Mouse (Mus musculus): ENCODE results near the gene Wwc1.

Gene Wwc1

DNA sequence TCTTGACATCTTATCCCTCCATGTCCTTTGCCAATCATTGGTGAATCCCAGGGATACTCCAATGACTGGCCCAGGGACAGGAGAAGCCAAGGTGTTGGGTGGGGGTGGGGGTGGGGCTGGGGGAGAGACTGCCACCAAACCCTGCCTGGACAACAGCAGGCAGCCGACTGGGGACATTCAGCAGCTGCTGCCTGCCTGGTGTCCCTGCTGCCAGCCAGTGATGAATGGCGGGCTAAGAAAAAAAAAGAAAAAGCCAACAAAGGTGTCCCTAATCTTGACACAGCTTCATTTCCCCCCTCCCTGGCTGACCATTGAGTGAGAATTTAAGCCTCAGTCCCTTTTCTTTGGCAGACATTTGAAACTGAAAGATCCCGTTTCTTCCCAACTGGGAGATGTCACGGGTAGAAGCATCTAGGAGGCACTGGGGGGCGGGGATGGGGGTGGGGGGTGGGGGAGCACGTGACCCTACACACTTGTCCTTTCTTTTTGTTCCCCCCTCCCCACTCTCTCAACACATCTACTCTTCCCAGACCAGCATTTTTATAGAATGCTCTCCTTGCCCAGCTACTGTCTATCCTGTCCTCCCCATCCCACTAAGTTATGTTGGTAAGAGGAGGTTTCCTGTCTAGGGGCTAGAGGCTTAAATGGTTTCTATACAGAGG, 7.9 kb downstream of the Wwc1 start:
- DNase-seq, result no peak

DNA sequence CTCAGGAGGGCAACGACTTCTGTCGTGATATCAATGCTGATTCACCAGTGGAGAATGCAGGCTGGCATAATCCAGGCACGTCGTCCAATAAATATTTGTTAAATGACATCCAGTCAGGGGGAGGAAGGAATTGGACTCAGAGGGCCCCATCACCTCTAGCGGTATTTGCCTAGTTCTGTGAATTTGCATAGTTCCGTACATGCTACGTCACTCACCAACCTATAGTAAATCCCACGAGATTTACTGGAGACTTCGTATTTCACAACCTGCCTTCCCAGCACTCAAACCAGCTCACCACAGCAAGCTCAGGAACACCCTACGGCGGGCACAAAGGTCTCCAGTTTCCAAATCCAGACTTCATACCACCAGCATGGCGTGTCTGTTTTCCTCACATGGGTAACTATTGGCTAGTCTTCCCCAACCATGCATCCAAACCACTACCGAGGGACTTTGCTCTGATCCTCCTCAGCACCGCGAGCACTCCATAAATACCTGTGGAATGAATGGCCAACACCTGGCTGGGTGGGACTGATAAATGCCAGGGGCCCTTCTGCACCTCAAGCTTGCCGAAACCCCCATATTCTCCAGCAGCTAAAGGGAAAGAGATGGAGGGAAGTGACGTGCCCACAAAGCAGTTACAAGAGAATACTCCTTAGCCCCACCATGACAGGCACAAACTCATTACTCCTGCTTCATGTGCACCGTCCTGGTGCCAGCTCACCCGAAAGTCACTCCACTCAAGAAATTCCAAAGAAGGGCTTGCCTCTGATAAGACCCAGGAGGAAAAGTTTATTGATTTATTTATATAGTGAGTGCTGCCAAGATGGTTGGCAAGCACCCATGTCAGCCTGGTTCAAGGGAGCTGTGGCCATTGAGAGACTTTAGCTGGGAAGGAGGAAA, 9.3 kb downstream of the Wwc1 start:
- no peak for DNase-seq

DNA sequence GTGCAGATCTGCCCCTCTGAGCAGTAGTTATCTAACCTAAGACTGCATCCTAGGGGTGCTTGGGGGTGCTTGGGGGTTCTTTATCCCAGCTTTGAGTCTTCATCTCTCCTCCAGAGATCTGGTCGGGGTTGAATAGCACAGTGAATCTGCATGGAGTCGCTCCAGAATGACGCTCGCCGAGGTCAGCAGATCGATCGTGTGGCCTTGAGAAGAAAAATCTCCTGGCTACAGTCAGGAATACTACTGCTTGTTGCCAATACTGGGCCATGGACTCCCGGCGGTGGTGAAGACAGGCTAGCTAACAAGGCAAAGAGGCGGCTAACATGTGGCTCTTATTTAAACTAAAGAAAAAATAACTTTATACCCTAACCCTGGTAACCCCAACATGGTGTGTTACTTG, 12.0 kb downstream of the Wwc1 start:
- DNase-seq, result no peak

DNA sequence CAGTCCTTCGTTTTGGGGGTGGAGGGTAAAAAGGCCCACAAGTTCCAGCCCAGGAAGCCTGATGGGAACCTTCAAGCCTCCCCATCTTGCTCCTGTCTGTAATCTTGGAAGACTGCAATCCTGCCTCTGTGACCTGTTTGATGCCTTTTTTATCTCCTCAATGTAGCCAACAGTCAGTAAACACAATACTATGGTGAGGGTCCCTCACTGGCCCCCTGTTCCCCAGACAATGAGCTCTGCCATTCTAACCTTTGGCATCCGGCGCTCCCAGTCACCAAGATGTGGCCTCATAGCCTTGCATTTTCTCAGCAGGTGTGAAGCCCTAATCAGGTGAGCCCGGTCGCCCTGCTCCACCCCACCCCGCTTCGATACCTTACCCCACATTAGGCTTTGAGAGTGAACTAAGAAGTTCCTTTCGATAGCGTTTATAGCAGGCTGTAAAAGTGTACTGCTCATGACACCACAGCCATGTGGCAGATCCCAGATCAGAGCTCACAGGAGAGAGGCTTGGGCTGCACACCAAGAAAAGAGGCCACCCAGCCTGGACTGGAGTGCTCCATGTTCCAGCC, 16.3 kb downstream of the Wwc1 start:
- no peak for DNase-seq

DNA sequence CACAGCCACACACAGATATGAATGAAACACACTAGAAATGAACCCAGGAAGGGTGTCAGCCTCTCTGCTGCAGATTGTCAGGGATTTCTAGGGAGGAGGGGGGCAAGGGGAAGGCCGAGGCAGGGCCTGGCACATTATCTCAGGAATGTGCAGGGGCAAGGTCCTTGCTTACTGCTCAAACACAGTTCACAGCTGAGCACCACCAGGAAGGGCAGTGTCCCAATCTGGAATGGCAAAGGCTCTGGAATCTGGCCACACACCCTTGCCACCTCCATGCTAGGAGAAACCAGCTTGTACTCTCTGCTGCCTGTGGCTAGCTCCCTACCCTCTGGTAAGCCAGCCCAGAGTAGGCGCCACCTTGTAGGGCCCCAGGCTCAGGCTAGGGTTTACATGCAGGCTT, 16.8 kb downstream of the Wwc1 start:
- DNase-seq, result no peak

DNA sequence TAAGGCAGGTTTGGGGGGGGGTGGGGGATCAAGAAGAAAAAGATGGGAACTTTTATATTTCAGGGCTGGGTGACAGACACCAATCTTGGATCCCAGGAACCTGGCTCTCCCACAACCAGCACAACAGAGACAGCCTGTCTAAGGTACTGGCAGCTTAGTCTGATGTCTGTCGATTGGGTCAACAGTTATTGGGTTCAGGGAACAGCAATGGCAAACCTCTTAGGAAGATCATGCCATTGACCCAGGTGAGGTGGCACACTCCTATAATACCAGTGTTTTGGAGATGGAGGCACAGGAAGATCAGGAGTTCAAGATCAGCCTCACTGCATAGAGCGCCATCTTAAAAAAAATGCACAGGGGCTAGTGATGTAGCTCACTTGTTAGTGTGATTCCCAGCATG, 17.9 kb downstream of the Wwc1 start:
- no peak for DNase-seq

- no peak for DNase-seq
These were observed 21.1 kb downstream of the Wwc1 start for GRCm38 (mm10) chr11:35959270-35959669.

- DNase-seq, result no peak
These were observed 24.8 kb downstream of the Wwc1 start for GRCm38 (mm10) chr11:35955572-35955971.

- DNase-seq, result no peak
These were observed 27.1 kb downstream of the Wwc1 start for GRCm38 (mm10) chr11:35953179-35953578.

DNA sequence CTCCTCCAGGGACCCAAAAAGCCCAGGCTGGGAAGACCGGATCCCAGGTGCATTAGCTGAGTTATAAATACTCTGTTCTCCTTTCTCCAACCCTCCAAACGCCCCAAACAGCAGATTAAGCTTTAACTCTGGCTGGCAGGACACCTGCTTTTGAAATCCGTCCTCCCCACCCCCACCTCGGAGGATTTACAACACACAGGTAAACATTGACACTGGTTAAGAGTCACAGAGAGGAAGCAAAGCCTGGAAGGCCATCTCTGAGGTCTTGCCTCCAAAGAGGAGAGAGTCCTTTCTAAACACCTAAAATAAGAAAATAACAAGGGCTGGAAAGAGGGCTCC, 28.6 kb downstream of the Wwc1 start:
- no peak for DNase-seq

- no peak for DNase-seq
These were observed 29.1 kb downstream of the Wwc1 start for GRCm38 (mm10) chr11:35951058-35951726.

GRCm38 (mm10) chr11:35950466-35950865, 29.9 kb downstream of the Wwc1 start:
- no peak for DNase-seq

- DNase-seq, result no peak
These were observed 30.3 kb downstream of the Wwc1 start for GRCm38 (mm10) chr11:35950011-35950410.

DNA sequence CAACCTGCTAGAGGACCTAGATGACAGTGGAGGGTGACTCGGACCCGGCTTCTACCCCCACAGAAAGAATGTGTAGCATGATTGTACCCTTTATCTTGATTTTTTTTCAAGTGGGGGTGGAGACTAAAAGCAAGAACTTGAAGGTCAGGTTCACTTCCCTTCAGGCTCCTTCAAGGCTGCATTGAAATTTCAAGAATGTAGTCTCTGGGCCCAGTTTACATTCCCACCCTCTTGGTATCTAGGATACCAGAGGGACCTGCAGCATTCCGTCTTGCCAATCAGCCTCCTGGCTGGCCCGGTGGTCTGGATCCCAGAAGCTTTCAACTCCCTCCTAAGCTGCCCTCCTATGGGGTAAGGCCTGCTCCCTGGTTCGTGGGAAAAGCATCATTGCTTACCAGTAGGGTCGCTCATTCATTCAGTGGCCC, 31.9 kb downstream of the Wwc1 start:
- no peak for DNase-seq

- no peak for DNase-seq
These were observed 32.4 kb downstream of the Wwc1 start for GRCm38 (mm10) chr11:35947944-35948343.

- no peak for DNase-seq
These were observed 35.1 kb downstream of the Wwc1 start for GRCm38 (mm10) chr11:35945187-35945586.

- DNase-seq, result no peak
These were observed 38.7 kb downstream of the Wwc1 start for GRCm38 (mm10) chr11:35941641-35942040.

DNA sequence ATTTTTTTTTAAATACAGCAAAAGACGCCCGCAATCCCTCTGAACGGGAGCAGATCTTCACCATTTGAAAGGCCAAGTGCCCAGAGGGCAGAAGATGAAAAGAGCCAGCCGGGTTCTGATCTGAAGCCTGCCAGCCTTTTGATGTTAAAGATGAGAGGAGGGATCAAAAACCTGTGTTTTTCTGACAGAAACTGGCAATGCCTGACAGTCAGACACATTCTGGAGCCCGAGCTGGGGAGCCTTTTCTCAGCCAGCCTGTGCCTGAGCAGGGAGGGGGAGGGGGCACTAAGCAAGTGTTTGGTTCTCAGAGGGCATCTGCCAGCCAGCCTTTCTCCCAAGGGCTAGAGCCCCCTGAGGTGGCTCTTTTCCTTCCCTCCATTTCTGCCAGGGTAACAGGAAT, 39.3 kb downstream of the Wwc1 start:
- no peak for DNase-seq

DNA sequence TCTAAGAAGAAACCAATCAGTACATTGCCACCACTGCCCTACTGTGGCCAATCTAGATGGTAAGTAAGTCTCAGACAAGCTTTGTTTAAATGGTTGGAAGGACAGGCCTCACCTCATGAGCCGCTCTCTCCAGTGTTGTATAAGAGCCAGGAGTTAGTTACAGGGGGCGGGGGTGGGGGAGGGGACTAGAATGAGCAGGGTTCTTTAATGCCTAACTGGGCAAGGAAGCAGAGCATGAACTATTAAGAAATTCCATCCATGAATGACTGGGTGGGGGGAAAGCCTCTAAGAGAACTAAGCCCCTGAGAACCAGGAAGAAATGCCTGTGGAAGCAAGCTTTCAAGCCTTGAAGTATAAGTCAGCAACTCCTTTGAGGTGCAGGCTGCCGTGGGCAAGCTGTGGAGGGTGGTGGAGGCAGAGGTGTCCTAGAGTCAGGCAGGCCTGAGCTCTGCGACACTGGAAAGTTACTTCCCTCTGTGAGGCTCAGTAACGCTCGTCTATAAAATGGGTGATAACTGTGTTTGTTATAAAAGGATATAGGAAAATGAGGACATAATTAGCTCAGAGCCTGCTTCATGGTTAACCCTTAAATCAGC, 41.4 kb downstream of the Wwc1 start:
- DNase-seq, result no peak

- no peak for DNase-seq
These were observed 44.7 kb downstream of the Wwc1 start for GRCm38 (mm10) chr11:35935645-35936044.

GRCm38 (mm10) chr11:35935133-35935532, 45.2 kb downstream of the Wwc1 start:
- no peak for DNase-seq

- peak; percentile 28 for DNase-seq
These were observed 46.8 kb downstream of the Wwc1 start for GRCm38 (mm10) chr11:35933402-35934085.
